Mouse (Mus musculus) T-helper 17 cell (primary cell): Measurements from ENCODE around the gene Ank2.

Experiments used
- in situ Hi-C, 2 experiments: fragments of 300-600 bp; cut with MboI, MseI; formaldehyde crosslinking; loops; 1 replicate in 1 of 2; 2 replicates in 1 of 2; pipeline ENCODE4 v1.15.1; 2025; ENCODE audit warnings: high pct_unique_total_duplicates in 2 of 2

Ank2 gene

GRCm38 (mm10) chr3:126920296-126920695, 578.9 kb downstream of the Ank2 start:
- in situ Hi-C loops = no loop called here

DNA sequence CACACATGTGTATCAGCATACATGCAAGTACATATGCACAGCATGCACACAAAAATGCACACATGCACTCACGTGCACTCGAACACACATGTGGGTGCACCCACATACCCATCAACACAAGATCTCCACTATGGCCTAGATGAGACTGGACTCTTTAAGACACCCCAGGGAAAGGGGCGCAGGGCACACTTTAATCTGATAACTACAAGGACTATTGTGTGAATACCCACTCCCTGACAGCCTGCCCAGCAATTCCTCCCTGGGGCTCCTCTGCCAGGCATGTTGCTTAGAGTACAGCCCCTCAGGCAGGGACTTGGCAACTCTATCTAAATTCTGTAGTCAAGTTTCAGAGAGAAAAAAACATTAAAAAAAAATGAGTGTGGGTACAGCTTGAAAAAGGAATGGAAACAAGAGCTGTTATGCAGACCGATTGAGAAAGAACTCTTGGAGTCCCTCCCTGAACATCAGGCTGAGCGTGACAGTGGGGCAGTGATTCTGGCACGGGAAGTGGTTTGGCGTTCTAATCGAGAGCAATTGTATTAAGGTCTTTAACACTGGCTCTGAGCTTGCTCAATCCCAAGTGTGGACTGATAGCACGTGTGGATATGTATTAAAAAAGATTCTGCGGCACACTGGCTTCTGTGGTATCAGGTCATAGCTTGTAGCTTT, 580.2 kb downstream of the Ank2 start:
- in situ Hi-C loops = no loop called here

DNA sequence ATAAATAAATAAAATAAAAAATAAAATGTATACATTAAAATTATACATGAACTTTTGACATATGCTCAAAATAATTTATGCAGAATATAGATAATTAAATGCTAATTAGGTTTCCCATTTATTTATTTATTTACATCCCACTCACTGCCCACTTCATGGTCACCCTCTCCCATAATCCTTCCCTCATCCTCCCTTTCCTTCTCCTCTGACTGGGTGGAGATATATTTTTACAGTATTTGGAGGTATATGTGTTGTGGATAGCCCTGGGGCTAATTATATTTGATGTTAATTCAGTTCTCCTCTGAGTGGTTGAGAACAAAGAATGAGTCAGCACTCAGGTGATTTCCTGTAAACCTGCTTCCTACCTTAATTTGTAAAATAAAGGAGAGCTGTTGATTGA, 582.8 kb downstream of the Ank2 start:
- in situ Hi-C loops = no loop called here

GRCm38 (mm10) chr3:126903543-126903942, 595.6 kb downstream of the Ank2 start:
- in situ Hi-C loops = no loop called here

DNA sequence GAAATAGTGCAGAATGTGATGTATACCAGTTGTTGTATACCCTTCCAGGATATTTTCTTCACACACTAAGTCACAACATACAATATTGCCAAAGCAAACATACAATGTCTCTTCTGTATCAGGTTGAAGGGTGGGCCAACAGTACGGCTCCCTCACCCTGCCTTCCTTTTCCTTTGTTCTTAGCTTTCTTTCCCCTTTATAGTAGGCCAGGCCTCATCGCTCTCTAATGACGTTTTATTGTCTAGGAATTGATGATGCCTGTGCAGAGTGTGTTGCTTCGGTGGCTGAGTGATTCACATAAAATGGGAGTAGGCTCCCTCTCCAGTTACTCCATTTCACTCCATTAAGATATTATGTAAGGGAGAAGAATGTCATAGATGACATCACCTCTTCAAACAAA, 612.5 kb downstream of the Ank2 start:
- in situ Hi-C loops = no loop called here

- in situ Hi-C loops = no loop called here
Observed at GRCm38 (mm10) chr3:126886090-126886489, 613.1 kb downstream of the Ank2 start.

DNA sequence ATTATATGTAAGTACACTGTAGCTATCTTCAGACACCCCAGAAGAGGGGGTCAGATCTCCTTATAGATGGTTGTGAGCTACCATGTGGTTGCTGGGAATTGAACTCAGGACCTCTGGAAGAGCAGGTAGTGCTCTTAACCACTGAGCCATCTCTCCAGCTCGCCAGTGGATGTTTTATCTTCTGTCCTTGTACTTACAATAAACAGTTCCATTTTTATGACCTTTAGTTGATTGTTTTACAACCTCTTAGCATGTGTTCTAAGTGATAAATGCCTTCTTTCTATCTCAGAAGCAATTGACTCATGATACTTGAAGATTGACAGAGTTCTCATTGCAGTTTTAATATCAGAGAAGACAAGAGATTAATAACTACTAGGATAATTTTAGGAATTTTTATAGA, 620.9 kb downstream of the Ank2 start:
- in situ Hi-C loops = no loop called here
